Mouse (Mus musculus) CD8-positive naive resting alpha-beta T cell, adult 2 months (primary cell): ENCODE data around the gene Bcat1.

Source experiments
- DNase-seq, 2 experiments: peaks; one replicate each; pipeline ENCODE4 v3.0.0; 2022; ENCODE audit warnings: low read depth in 2 of 2, low spot score in 2 of 2

Bcat1 gene

GRCm38 (mm10) chr6:145056102-145056501 is 19.9 kb downstream of the Bcat1 start:
- DNase-seq, result no peak

- DNase-seq, result no peak
Measured at GRCm38 (mm10) chr6:145055277-145055858, 20.6 kb downstream of the Bcat1 start.

GRCm38 (mm10) chr6:145052669-145053068 is 23.3 kb downstream of the Bcat1 start:
- DNase-seq, result no peak

- DNase-seq, result no peak
Measured at GRCm38 (mm10) chr6:145050899-145051298, 25.1 kb downstream of the Bcat1 start.

- no peak for DNase-seq
Measured at GRCm38 (mm10) chr6:145048131-145048997, 27.6 kb downstream of the Bcat1 start.

- DNase-seq, result no peak
Measured at GRCm38 (mm10) chr6:145047445-145047857, 28.5 kb downstream of the Bcat1 start.

GRCm38 (mm10) chr6:145046266-145046890 is 29.6 kb downstream of the Bcat1 start:
- DNase-seq, result no peak

GRCm38 (mm10) chr6:145044916-145045574 is 30.9 kb downstream of the Bcat1 start:
- no peak for DNase-seq

GRCm38 (mm10) chr6:145040732-145041131 is 35.3 kb downstream of the Bcat1 start:
- no peak for DNase-seq

GRCm38 (mm10) chr6:145037626-145038025 is 38.4 kb downstream of the Bcat1 start:
- DNase-seq, result no peak

- DNase-seq, result no peak
Measured at GRCm38 (mm10) chr6:145035412-145035811, 40.6 kb downstream of the Bcat1 start.

GRCm38 (mm10) chr6:145030587-145030986 is 45.4 kb downstream of the Bcat1 start:
- no peak for DNase-seq

- DNase-seq, result no peak
Measured at GRCm38 (mm10) chr6:145023990-145024389, 52.0 kb downstream of the Bcat1 start.

- peak; percentile 27 to 33 for DNase-seq
Measured at GRCm38 (mm10) chr6:145022966-145023725, 52.8 kb downstream of the Bcat1 start.

GRCm38 (mm10) chr6:145022349-145022748 is 53.6 kb downstream of the Bcat1 start:
- DNase-seq, result no peak

- no peak for DNase-seq
Measured at GRCm38 (mm10) chr6:145020553-145020952, 55.4 kb downstream of the Bcat1 start.

GRCm38 (mm10) chr6:145018295-145018694 is 57.7 kb downstream of the Bcat1 start:
- DNase-seq, result no peak

GRCm38 (mm10) chr6:145017508-145017907 is 58.5 kb downstream of the Bcat1 start:
- no peak for DNase-seq

GRCm38 (mm10) chr6:145016639-145017038 is 59.3 kb downstream of the Bcat1 start:
- DNase-seq, result no peak

- no peak for DNase-seq
Measured at GRCm38 (mm10) chr6:145014944-145015343, 61.0 kb downstream of the Bcat1 start.

GRCm38 (mm10) chr6:145012699-145013098 is 63.3 kb downstream of the Bcat1 start:
- DNase-seq, result no peak
